Mouse (Mus musculus) left cerebral cortex, adult 9 months (tissue): ENCODE measurements at regions not wholly inside any gene's neighbourhood (a gene's known extent, or its start where the extent isn't known, plus 50 kb on each side); places are given as distances from the start of the nearest gene placed in this dataset.

Source experiments
- DNase-seq, 2 experiments: peaks; one replicate each; pipeline ENCODE4 v3.0.0; 2022; ENCODE audit warnings: low spot score in 2 of 2

- DNase-seq, result no peak
These were observed 135.1 kb downstream of the Tomm20 start for GRCm38 (mm10) chr8:126810516-126810915.

- no peak for DNase-seq
These were observed 136.3 kb downstream of the Tomm20 start for GRCm38 (mm10) chr8:126809321-126809720.

GRCm38 (mm10) chr8:126808496-126808895 is 137.1 kb downstream of the Tomm20 start:
- DNase-seq, result no peak

- DNase-seq, result no peak
These were observed 138.4 kb downstream of the Tomm20 start for GRCm38 (mm10) chr8:126807171-126807768.

GRCm38 (mm10) chr8:126806591-126806990 is 139.1 kb downstream of the Tomm20 start:
- DNase-seq, result no peak

- DNase-seq, result no peak
These were observed 139.5 kb downstream of the Tomm20 start for GRCm38 (mm10) chr8:126806181-126806560.

GRCm38 (mm10) chr8:126805365-126806180 is 140.1 kb downstream of the Tomm20 start:
- DNase-seq, result no peak

GRCm38 (mm10) chr8:126804115-126804514 is 141.5 kb downstream of the Tomm20 start:
- DNase-seq, result no peak

- no peak for DNase-seq
These were observed 143.0 kb downstream of the Tomm20 start for GRCm38 (mm10) chr8:126802641-126803040.

- no peak for DNase-seq
These were observed 144.7 kb downstream of the Tomm20 start for GRCm38 (mm10) chr8:126800976-126801375.

GRCm38 (mm10) chr8:126797571-126798334 is 147.9 kb downstream of the Tomm20 start:
- no peak for DNase-seq

- DNase-seq, result no peak
These were observed 152.0 kb downstream of the Tomm20 start for GRCm38 (mm10) chr8:126793657-126794056.

GRCm38 (mm10) chr8:126791069-126791468 is 154.6 kb downstream of the Tomm20 start:
- DNase-seq, result no peak

GRCm38 (mm10) chr8:126790214-126790613 is 155.4 kb downstream of the Tomm20 start:
- no peak for DNase-seq

GRCm38 (mm10) chr8:126789076-126789475 is 156.6 kb downstream of the Tomm20 start:
- DNase-seq, result no peak

- DNase-seq, result no peak
These were observed 157.0 kb downstream of the Tomm20 start for GRCm38 (mm10) chr8:126788669-126789068.

- DNase-seq, result no peak
These were observed 158.2 kb downstream of the Tomm20 start for GRCm38 (mm10) chr8:126787398-126787797.

GRCm38 (mm10) chr8:126785211-126785610 is 160.4 kb downstream of the Tomm20 start:
- DNase-seq, result no peak

- DNase-seq, result no peak
These were observed 161.0 kb downstream of the Tomm20 start for GRCm38 (mm10) chr8:126784604-126785003.

GRCm38 (mm10) chr8:126783703-126784440 is 161.8 kb downstream of the Tomm20 start:
- DNase-seq, result no peak

GRCm38 (mm10) chr8:126778673-126779072 is 167.0 kb downstream of the Tomm20 start:
- no peak for DNase-seq

GRCm38 (mm10) chr8:126778131-126778530 is 167.5 kb downstream of the Tomm20 start:
- DNase-seq, result no peak
